Mouse (Mus musculus): ENCODE results near the gene Rgp1.

Gene Rgp1

GRCm38 (mm10) chr4:43634621-43635374 is 56.3 kb downstream of the Rgp1 start:
- no peak for DNase-seq (ENCODE audit: low spot score in 2 of 2)

GRCm38 (mm10) chr4:43636751-43637150 is 58.2 kb downstream of the Rgp1 start:
- DNase-seq (ENCODE audit: low spot score in 2 of 2) = no peak
